Mouse (Mus musculus) midbrain, embryonic 13.5 days (tissue): ENCODE results near the gene Cyp4f18. TPM values are rescaled to one million over a fixed set of nuclear protein-coding genes. Genes with fewer than 3 reads are reported as not detected.
"Not testable (repeated sequence)": the region's sequence is repeated elsewhere in the genome, so short reads cannot be mapped to it uniquely, and the experiment has no call there.

Experiments used
- ATAC-seq: fragments of 200-750 bp; cut with Nextera tagmentation; 2 replicates; pipeline ENCODE4 v1.8.0; 2017; ENCODE audit warnings: mild to moderate bottlenecking, moderate TSS enrichment, moderate library complexity
- H3K27ac ChIP-seq: fragments of 300-500 bp; sonication (generic); 2 replicates; pipeline ENCODE4 v1.5.1; 2015; ENCODE audit warnings: inconsistent platforms, mild to moderate bottlenecking, moderate library complexity
- H3K27me3 ChIP-seq: fragments of 300-500 bp; sonication (generic); 2 replicates; pipeline ENCODE4 v1.6.1; 2015; ENCODE audit warnings: mild to moderate bottlenecking, inconsistent platforms
- H3K36me3 ChIP-seq: fragments of 300-500 bp; sonication (generic); 2 replicates; pipeline ENCODE4 v1.6.1; 2015; ENCODE audit warnings: mild to moderate bottlenecking, inconsistent platforms
- H3K4me1 ChIP-seq: fragments of 300-500 bp; sonication (generic); replicated peaks from 2 replicates; pipeline ENCODE4 v1.6.1; 2015; ENCODE audit warnings: inconsistent platforms
- H3K4me2 ChIP-seq: fragments of 300-500 bp; sonication (generic); replicated peaks from 2 replicates; pipeline ENCODE4 v1.6.1; 2015; ENCODE audit warnings: moderate library complexity, mild to moderate bottlenecking, inconsistent platforms
- H3K4me3 ChIP-seq: fragments of 300-500 bp; sonication (generic); replicated peaks from 2 replicates; pipeline ENCODE4 v1.5.1; 2015; ENCODE audit warnings: mild to moderate bottlenecking, inconsistent platforms
- H3K9ac ChIP-seq: fragments of 300-500 bp; sonication (generic); replicated peaks from 2 replicates; pipeline ENCODE4 v1.6.1; 2015; ENCODE audit warnings: mild to moderate bottlenecking, inconsistent platforms
- H3K9me3 ChIP-seq: fragments of 300-500 bp; sonication (generic); 2 replicates; pipeline ENCODE4 v1.6.1; 2016; ENCODE audit warnings: mild to moderate bottlenecking, inconsistent platforms
- WGBS: fragments of 180-500 bp; shearing (Covaris S2); methylation state at CpG from one replicate; pipeline ENCODE4 v1.1.7; 2015; 5-methylcytosine and 5-hydroxymethylcytosine counted together
- polyA plus RNA-seq: library from polyadenylated mRNA; unstranded; fragments of >200 nt; fragmentation: Nextera tagmentation; extraction: Ambion mirVana; gene quantifications from 2 replicates; pipeline ENCODE4 v1.2.1, GENCODE M21; 2015

Gene Cyp4f18
- polyA plus RNA-seq: 0.35 and 0.92 TPM in 2 replicates

- Histone ChIP-seq H3K4me3 (no peak within 1 kb of the TSS), H3K4me2 (no peak within 1 kb of the TSS), H3K27ac (no peak within 1 kb of the TSS), H3K9ac (no peak within 1 kb of the TSS), H3K27me3 (no peaks in the 10 kb centered on the region), H3K36me3 (no peaks in the 10 kb centered on the region), H3K4me1 (no peaks in the 10 kb centered on the region), H3K9me3 (no peaks in the 10 kb centered on the region)
- WGBS: 63% methylated on average over 3 of the region's 3 CpGs
- no peak for ATAC-seq
Observed at GRCm38 (mm10) chr8:72009473-72009872, at the start of gene Cyp4f18. TSS of gene Cyp4f18 (minus strand) at chr8:72009626.

- not testable (repeated sequence) for H3K4me2 ChIP-seq, H3K27me3 ChIP-seq, H3K36me3 ChIP-seq, H3K9me3 ChIP-seq, H3K4me1 ChIP-seq, H3K4me3 ChIP-seq, ATAC-seq, H3K9ac ChIP-seq, H3K27ac ChIP-seq
- WGBS: 83% methylated on average over 3 of the region's 4 CpGs
Observed at GRCm38 (mm10) chr8:72057643-72058042, 48.2 kb upstream of the Cyp4f18 start.

GRCm38 (mm10) chr8:72054633-72055032 lies 45.2 kb upstream of the Cyp4f18 start:
- not testable (repeated sequence) for H3K36me3 ChIP-seq, H3K27ac ChIP-seq, H3K4me3 ChIP-seq, ATAC-seq, H3K27me3 ChIP-seq, H3K9ac ChIP-seq, H3K9me3 ChIP-seq, H3K4me2 ChIP-seq, H3K4me1 ChIP-seq

DNA sequence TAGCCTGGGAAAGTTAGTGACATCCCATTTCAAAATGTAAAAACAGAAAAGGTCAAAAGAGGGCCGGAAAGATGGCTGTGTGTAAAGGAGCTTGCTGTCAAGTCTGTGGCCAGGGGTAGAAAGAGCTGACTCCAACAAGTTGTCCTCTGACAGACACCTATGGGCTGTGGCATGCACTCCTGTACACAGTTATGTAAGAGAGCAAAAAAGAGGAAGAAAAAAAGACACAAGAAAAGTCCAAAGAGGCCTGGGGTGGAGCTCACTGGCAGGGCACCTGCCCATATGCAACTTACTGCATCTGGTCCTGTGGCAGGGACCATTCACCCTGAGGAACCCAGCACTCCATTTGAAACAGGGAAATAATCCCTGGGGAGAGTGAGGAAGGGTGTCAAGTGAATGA lies 33.1 kb upstream of the Cyp4f18 start:
- WGBS: 79% methylated on average over 1 of the region's 1 CpGs
- Histone ChIP-seq H3K9me3 (no peaks in the 10 kb centered on the region), H3K4me1 (no peaks in the 10 kb centered on the region), H3K27ac (no peak overlapping the region), H3K4me2 (no peak overlapping the region), H3K4me3 (no peak overlapping the region), H3K9ac (no peak overlapping the region), H3K36me3 (no peaks in the 10 kb centered on the region), H3K27me3 (no peaks in the 10 kb centered on the region)
- ATAC-seq: no peak

DNA sequence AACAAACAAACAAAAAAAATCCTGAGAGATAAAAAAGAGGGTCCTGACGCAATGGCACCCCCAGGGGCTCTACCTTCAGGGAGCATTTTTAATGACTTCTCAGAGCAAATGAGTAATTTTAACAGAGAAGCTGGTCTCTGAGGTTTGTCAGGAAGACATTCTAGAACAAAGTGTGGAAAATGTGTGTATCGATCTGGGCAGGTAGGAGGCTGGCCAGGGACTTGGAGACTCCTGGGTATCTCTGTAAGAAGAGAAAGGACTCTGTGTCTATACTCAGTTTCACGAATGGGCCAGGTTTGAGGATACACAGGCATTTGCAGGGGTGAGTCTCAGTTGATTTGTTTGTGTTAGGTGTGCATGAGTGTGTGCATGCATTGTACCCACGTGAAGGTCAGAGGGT lies 31.5 kb upstream of the Cyp4f18 start, which contains the start of gene Olfr372:
Gene Olfr372, plus strand, starts transcription at position 301 of the 400 bp plus-strand sequence.
- not testable (repeated sequence) for H3K4me1 ChIP-seq, H3K36me3 ChIP-seq, H3K4me2 ChIP-seq, H3K9ac ChIP-seq, H3K27ac ChIP-seq, H3K9me3 ChIP-seq, H3K27me3 ChIP-seq, H3K4me3 ChIP-seq, ATAC-seq
- 86% methylated on average over 4 of the region's 4 CpGs for WGBS

- H3K27me3 ChIP-seq, ATAC-seq, H3K4me2 ChIP-seq, H3K4me1 ChIP-seq, H3K27ac ChIP-seq, H3K9me3 ChIP-seq, H3K36me3 ChIP-seq, H3K9ac ChIP-seq, H3K4me3 ChIP-seq: not testable (repeated sequence)
- WGBS: 31% methylated on average over 4 of the region's 4 CpGs
Observed at GRCm38 (mm10) chr8:72032926-72033325, 23.5 kb upstream of the Cyp4f18 start.

DNA sequence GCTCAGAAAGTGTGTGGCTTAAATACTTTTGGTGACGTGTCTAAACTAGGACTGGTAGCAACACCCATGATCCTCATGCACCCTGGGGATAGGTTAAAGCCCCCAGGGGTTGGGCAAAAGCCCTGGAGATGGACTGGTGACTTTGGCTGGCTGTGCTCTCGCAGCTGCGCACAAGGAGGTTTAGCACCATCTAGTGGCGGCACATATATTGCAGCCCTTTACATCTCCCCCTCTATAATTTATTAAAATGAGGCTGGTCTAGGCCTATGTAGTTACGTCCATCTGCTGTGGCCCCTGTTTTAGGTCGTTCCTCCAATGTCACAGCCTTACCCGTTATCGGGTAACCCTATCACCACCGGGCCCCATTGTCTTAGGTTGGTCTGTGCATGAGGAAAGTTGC lies 15.5 kb upstream of the Cyp4f18 start:
- not testable (repeated sequence) for H3K9me3 ChIP-seq, H3K27ac ChIP-seq, ATAC-seq, H3K27me3 ChIP-seq, H3K4me1 ChIP-seq, H3K4me3 ChIP-seq, H3K4me2 ChIP-seq, H3K36me3 ChIP-seq, H3K9ac ChIP-seq
- WGBS: 7% methylated on average over 5 of the region's 9 CpGs

DNA sequence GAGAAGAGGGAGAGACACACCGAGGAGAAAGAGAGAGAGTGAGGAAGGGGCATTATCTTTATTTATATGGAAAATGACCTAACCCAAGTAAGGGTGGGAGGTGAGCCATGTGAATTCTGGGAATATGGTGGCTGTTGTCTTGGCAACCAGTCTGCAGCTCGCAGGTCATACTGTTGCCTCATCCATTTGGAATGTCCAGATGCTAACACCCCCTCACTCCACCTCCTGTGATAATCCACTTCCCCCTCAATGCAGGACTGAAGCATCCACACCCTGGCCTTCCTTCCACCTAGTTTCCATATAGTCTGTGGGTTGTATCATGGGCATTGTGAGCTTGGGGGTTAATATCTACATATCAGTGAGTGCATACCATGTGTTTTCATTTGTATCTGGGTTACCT lies 10.4 kb upstream of the Cyp4f18 start:
- ATAC-seq: no peak
- H3K27me3 ChIP-seq: no peaks in the 10 kb centered on the region
- H3K27ac ChIP-seq: no peak overlapping the region
- H3K4me2 ChIP-seq: no peak overlapping the region
- H3K4me1 ChIP-seq: no peaks in the 10 kb centered on the region
- H3K9me3 ChIP-seq: no peaks in the 10 kb centered on the region
- WGBS: 60% methylated on average over 2 of the region's 2 CpGs
- no peak overlapping the region for H3K4me3 ChIP-seq
- no peak overlapping the region for H3K9ac ChIP-seq
- no peaks in the 10 kb centered on the region for H3K36me3 ChIP-seq

DNA sequence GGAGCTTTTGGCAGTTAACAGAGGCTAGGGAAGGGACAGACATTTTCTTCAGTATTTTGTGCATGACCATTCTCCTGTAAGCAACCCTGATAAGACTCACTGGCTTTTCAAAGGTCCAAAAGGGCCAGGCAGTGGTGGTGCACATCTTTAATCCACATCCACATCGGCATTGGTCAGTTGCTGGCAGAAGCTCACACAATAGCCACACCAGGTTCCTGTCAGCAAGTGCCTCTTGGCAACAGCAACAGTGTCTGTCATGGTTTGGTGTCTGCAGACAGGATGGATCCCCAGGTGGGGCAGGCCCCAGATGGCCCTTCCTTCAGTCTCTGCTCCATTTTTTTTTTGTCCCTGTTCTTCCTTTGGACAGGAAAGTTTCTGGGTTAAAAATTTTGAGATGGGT lies 9.6 kb upstream of the Cyp4f18 start:
- H3K4me2 ChIP-seq: not testable (repeated sequence)

DNA sequence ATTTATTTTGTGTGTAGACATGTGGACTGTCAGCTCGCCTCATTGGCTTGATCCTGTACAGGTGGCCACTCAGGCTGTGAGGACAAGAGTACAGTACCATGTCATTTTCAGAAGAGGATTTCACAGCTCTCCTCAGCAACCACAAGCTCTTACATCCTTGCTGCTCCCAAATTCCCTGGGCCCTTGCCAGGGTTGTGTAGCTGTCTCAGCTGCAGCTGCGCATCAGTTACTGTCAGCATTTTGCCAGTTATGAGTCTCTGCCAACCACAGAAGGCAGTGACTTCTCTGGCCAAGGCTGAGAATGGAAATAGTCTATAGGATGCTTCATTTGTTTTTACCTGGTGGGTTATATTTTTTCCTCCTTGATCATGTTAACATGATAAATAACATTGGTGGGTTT lies 8.7 kb upstream of the Cyp4f18 start:
- Histone ChIP-seq H3K27ac (no peak overlapping the region), H3K4me3 (no peak overlapping the region), H3K9me3 (no peaks in the 10 kb centered on the region), H3K27me3 (no peaks in the 10 kb centered on the region), H3K4me2 (no peak overlapping the region), H3K9ac (no peak overlapping the region), H3K4me1 (no peaks in the 10 kb centered on the region), H3K36me3 (no peaks in the 10 kb centered on the region)
- WGBS: 81% methylated on average over 2 of the region's 2 CpGs
- no peak for ATAC-seq

More for the DNA sequence above, 9.6 kb upstream of the Cyp4f18 start:
- not testable (repeated sequence) for H3K4me3 ChIP-seq, H3K9ac ChIP-seq, H3K9me3 ChIP-seq, H3K27me3 ChIP-seq, H3K36me3 ChIP-seq, H3K4me1 ChIP-seq, H3K27ac ChIP-seq, ATAC-seq
- WGBS: 67% methylated on average over 1 of the region's 1 CpGs

DNA sequence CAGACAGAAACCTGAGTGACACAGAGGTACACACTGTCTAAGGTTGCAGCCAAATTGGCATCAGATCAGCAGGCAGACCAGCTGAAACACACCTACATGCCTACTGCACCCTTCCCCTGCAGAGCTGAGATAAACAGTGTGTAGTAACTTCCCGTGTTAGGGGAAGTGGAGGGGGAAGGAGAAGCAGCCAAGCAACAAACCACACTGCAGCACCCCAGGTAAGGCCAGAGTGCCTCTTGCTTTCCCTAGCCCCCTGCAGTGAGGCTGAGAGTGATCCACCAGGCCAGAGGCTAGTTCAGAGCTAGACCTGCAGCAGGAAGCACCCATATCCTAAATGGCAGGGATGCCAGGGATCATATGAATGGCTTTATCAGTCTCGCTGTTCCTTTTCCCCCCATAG lies 7.9 kb upstream of the Cyp4f18 start:
- H3K4me2 ChIP-seq: not testable (repeated sequence)

GRCm38 (mm10) chr8:72013506-72014228 lies 4.2 kb upstream of the Cyp4f18 start:
- H3K4me1 ChIP-seq, H3K4me2 ChIP-seq: not testable (repeated sequence)

More for the DNA sequence above, 7.9 kb upstream of the Cyp4f18 start:
- not testable (repeated sequence) for H3K9me3 ChIP-seq, H3K9ac ChIP-seq, H3K36me3 ChIP-seq, H3K4me3 ChIP-seq, H3K27me3 ChIP-seq, H3K4me1 ChIP-seq, H3K27ac ChIP-seq, ATAC-seq
- WGBS: 68% methylated on average over 2 of the region's 2 CpGs

DNA sequence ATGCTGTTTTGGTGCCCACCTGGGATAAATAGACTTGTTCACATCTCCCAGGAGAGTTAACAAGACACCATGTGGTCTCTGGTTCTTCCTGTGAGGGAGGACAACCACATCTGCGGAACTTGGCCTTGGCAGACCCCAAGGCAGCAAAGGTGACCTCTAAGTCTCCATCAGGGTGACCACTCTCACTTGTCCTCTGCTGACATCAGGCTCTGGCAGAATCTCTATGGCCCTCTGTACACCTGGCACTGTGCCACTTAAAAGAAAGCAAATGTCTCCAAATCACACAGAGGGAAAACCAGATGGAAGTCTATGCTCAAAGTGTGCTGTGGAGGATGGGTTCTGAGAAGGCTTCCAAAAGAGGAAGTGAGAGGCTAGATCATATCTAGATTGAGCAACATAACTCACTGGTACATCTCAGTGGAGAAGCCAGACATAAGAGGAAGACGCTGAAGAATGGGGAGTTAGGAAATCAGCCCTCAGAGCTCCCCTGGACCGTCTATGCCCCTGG lies 1.2 kb downstream of the Cyp4f18 start:
- WGBS: 69% methylated on average over 3 of the region's 3 CpGs
- H3K9me3 ChIP-seq: no peaks in the 10 kb centered on the region
- H3K4me1 ChIP-seq: no peaks in the 10 kb centered on the region
- no peak for ATAC-seq
- H3K27me3 ChIP-seq: no peaks in the 10 kb centered on the region
- H3K36me3 ChIP-seq: no peaks in the 10 kb centered on the region
- no peak overlapping the region for H3K9ac ChIP-seq
- no peak overlapping the region for H3K27ac ChIP-seq
- H3K4me3 ChIP-seq: no peak overlapping the region
- H3K4me2 ChIP-seq: no peak overlapping the region

More at GRCm38 (mm10) chr8:72013506-72014228, 4.2 kb upstream of the Cyp4f18 start:
- 84% methylated on average over 5 of the region's 6 CpGs for WGBS
- H3K27ac ChIP-seq, ATAC-seq, H3K9me3 ChIP-seq, H3K36me3 ChIP-seq, H3K27me3 ChIP-seq, H3K4me3 ChIP-seq, H3K9ac ChIP-seq: not testable (repeated sequence)
